Mouse (Mus musculus) C2C12 (cell line): Measurements from ENCODE around the gene Plekha5. TPM values are rescaled to one million over a fixed set of nuclear protein-coding genes. Genes with fewer than 3 reads are reported as not detected.

ENCODE experiments used
- H3K27me3 ChIP-seq: one replicate; pipeline ENCODE4 v1.6.1; 2011; ENCODE audit not compliant: control insufficient read depth, insufficient read depth, insufficient read length
- H3K36me3 ChIP-seq: one replicate; pipeline ENCODE4 v1.6.1; 2011; ENCODE audit not compliant: control insufficient read depth, insufficient read depth
- H3K4me3 ChIP-seq: one replicate; pipeline ENCODE4 v1.5.1; 2011; ENCODE audit warnings: mild to moderate bottlenecking, control low read depth; ENCODE audit not compliant: poor library complexity, insufficient read depth, severe bottlenecking
- H3K79me2 ChIP-seq: one replicate; pipeline ENCODE4 v1.6.1; 2011; ENCODE audit not compliant: control insufficient read depth, insufficient read depth
- H3K79me3 ChIP-seq: one replicate; pipeline ENCODE4 v1.6.1; 2011; ENCODE audit warnings: low read depth, control low read depth
- H3ac ChIP-seq: one replicate; pipeline ENCODE3; 2011; ENCODE audit warnings: low read depth; ENCODE audit not compliant: control insufficient read depth, insufficient read length
- CEBPB ChIP-seq: IDR thresholded peaks from one replicate; pipeline ENCODE4 v1.6.1; 2011; ENCODE audit warnings: low read depth, mild to moderate bottlenecking, control low read depth, moderate library complexity
- CTCF ChIP-seq: IDR thresholded peaks from one replicate; pipeline ENCODE4 v1.5.1; 2011; ENCODE audit not compliant: control insufficient read depth, insufficient read depth, insufficient read length
- FOSL1 ChIP-seq: IDR thresholded peaks from one replicate; pipeline ENCODE4 v1.8.0; 2011; ENCODE audit warnings: mild to moderate bottlenecking, low read length; ENCODE audit not compliant: poor library complexity, insufficient read depth, severe bottlenecking
- MAX ChIP-seq: IDR thresholded peaks from one replicate; pipeline ENCODE4 v1.6.1; 2011; ENCODE audit warnings: mild to moderate bottlenecking, control low read depth
- MYOD1 ChIP-seq: IDR thresholded peaks from one replicate; pipeline ENCODE4 v1.6.1; 2011; ENCODE audit warnings: low read depth; ENCODE audit not compliant: control insufficient read depth, insufficient read length
- MYOG ChIP-seq: IDR thresholded peaks from one replicate; pipeline ENCODE4 v1.6.1; 2011; ENCODE audit not compliant: control insufficient read depth, insufficient read length; ENCODE audit errors: extremely low read depth
- USF1 ChIP-seq: IDR thresholded peaks from one replicate; pipeline ENCODE4 v1.6.1; 2011; ENCODE audit warnings: low read depth, mild to moderate bottlenecking, control low read depth, moderate library complexity
- polyA plus RNA-seq: library from polyadenylated mRNA; unstranded; fragments of >200 nt; fragmentation: generic; extraction: Trizol; gene quantifications from one replicate; pipeline ENCODE4 v1.2.1, GENCODE M21; 2012; ENCODE audit warnings: missing spikeins

The Plekha5 gene
- polyA plus RNA-seq, 1 experiment = 13.1 TPM

DNA sequence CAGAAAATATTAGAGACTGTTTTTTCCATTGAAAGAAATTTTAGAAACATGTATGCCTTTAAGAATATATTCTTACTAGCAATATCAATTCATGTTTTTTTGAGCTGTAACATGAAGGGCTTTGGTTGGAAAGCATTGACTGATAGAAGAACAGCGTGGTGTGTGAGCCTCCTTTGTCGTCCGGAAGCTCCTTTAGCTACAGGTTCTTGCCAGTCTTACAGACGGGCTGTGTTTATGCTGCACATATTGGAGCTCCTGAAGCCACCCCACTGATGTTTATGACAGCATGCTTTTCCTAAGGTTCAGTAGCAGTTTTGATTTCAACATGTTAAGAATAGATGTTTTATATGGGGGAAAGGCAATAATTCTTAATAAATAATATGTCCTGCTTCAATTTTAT is 91.7 kb downstream of the Plekha5 start:
- no peaks in the 10 kb centered on the region for H3K27me3 ChIP-seq
- peaks cover 52% of the 10 kb centered on the region for H3K79me2 ChIP-seq
- TF ChIP-seq CEBPB (no peak), CTCF (no peak), MYOD1 (no peak), FOSL1 (no peak), MAX (no peak), MYOG (no peak), USF1 (no peak)
- H3ac ChIP-seq = no peak overlapping the region
- no peaks in the 10 kb centered on the region for H3K36me3 ChIP-seq
- H3K4me3 ChIP-seq = no peak overlapping the region
- H3K79me3 ChIP-seq = peaks cover 16% of the 10 kb centered on the region

DNA sequence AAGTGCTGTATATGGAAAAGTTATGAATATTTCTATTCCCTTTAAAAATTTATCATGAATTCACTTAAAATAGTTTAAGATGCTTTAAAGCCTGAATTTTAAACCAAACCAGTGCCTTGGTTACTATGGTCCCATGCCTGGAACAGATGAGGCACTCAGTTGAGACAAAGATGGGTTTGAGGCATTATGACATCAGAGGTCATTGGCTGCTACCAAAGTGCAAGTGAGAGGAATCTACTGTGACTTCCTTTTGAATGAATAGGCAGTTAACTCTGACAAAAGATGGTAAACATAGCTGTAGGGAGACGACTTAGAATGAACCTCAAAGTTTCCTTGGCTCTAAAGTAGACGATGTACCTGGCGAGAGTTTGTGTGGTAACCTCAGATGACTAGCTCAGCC is 92.3 kb downstream of the Plekha5 start:
- Histone ChIP-seq H3K27me3 (no peaks in the 10 kb centered on the region), H3K79me3 (peaks cover 16% of the 10 kb centered on the region), H3K36me3 (no peaks in the 10 kb centered on the region), H3K4me3 (no peak overlapping the region), H3K79me2 (peaks cover 54% of the 10 kb centered on the region), H3ac (no peak overlapping the region)
- no peak for TF ChIP-seq MYOG
- TF ChIP-seq CEBPB = no peak
- TF ChIP-seq CTCF = no peak
- TF ChIP-seq MAX = no peak
- no peak for TF ChIP-seq USF1
- no peak for TF ChIP-seq FOSL1
- TF ChIP-seq MYOD1 = no peak

DNA sequence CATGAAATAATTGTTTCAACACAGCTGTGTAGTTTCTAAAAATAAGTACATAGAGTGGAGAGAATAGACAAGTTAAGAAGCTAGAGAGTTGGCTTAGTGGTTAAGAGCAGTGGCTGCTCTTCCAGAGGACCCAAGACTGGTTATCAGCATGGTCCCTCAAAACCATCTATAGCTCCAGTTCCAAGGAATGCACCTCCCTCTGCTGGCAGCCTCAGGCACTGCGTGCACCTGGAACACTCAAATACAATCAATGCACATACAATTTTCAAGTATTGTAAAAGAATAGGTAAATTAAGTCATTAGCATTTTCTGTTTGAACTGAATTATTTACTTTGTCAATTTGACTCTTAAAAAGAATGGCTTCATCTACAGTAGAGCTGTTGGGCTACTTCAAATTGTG is 93.3 kb downstream of the Plekha5 start:
- H3K79me3 ChIP-seq = peaks cover 16% of the 10 kb centered on the region
- no peak overlapping the region for H3ac ChIP-seq
- no peaks in the 10 kb centered on the region for H3K36me3 ChIP-seq
- peaks cover 58% of the 10 kb centered on the region for H3K79me2 ChIP-seq
- no peak overlapping the region for H3K4me3 ChIP-seq
- TF ChIP-seq MAX (no peak), MYOD1 (no peak), USF1 (no peak), CTCF (peak; percentile 29)
- H3K27me3 ChIP-seq = no peaks in the 10 kb centered on the region

DNA sequence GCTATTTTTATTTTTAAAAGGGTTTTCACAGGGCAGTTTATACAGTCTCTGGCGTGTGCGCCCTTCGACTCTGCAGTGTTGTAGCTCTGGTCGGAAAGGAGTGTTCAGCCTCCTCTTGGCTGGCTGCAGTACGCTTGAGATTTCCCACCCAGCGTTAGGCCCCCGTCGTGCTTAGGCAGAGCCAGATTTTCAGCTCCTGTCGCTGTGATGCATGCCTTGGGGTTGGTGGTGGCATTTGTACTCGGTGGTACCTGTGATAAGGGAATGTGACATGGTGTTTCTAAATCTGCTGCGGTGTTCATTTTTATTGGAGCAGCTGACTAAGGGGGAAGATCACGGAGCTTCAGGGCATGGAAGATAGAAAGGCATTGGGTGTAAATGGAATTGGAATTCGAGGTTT is 95.2 kb downstream of the Plekha5 start:
- H3K27me3 ChIP-seq = no peaks in the 10 kb centered on the region
- peaks cover 15% of the 10 kb centered on the region for H3K79me3 ChIP-seq
- no peak overlapping the region for H3K4me3 ChIP-seq
- no peaks in the 10 kb centered on the region for H3K36me3 ChIP-seq
- TF ChIP-seq MYOD1 = no peak
- TF ChIP-seq USF1 = no peak
- no peak for TF ChIP-seq FOSL1
- TF ChIP-seq CEBPB = no peak
- no peak for TF ChIP-seq CTCF
- no peak for TF ChIP-seq MYOG
- TF ChIP-seq MAX = no peak
- H3K79me2 ChIP-seq = peaks cover 62% of the 10 kb centered on the region
- no peak overlapping the region for H3ac ChIP-seq

DNA sequence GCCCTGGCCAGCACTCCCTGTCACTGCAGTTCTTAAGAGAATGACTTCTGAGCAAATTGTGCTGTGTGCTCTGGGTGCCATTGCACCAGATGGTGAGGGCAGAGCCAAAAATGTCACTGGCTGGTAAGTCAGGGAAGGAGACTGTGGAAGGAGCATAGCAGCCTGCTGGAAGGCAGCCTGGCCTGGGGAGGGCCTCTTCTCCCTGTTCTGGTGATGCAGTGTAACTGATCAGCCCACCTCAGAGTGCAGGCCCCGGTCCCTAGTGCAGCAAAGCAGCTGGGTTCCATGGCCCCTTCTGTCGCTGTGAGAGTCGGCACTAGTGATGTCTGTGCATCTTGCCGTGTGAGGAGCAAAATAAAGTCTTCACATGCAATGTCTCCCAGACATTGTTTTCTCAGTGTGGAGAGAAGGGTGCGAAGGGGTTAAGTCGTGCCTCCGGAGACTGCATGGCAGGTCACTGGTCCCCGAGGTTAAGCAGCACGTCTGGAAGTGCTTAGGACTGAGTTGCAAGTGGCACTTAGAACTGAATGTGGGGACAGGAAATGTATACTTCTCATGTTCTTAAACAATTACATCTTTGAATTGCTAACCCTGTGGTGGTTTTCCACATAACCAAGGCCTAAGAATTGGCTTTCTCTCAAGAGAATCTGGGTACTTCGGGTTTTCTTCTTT is 95.8 kb downstream of the Plekha5 start:
- H3K36me3 ChIP-seq = no peaks in the 10 kb centered on the region
- no peak for TF ChIP-seq CTCF
- no peak for TF ChIP-seq USF1
- TF ChIP-seq FOSL1 = no peak
- no peak for TF ChIP-seq MYOG
- no peak for TF ChIP-seq MAX
- TF ChIP-seq MYOD1 = no peak

DNA sequence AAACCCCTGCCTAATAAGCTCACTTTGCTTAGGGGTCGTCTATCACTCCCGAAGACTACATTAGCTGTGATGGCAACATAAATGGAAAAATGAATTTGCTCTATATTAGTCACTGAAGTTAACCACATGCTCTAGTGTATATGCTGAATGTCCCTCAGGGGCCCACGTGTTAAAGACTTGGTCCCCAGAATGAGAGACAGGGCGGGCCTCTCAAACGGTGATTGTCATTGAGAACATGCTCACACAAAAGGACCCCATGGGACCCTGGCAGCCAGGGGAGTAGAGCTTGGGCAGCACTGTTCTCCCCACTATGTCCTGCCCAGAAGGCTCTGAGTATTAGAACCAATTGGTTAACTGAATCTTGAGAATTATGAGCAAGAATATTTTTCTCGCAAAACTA is 97.1 kb downstream of the Plekha5 start:
- peaks cover 5% of the 10 kb centered on the region for H3K36me3 ChIP-seq
- H3ac ChIP-seq = no peak overlapping the region
- H3K79me2 ChIP-seq = peaks cover 62% of the 10 kb centered on the region
- no peak for TF ChIP-seq MAX
- TF ChIP-seq MYOD1 = no peak
- no peak for TF ChIP-seq CTCF
- no peak for TF ChIP-seq USF1
- no peaks in the 10 kb centered on the region for H3K27me3 ChIP-seq
- H3K4me3 ChIP-seq = no peak overlapping the region
- peaks cover 15% of the 10 kb centered on the region for H3K79me3 ChIP-seq

More for the DNA sequence above, 95.8 kb downstream of the Plekha5 start:
- Histone ChIP-seq H3ac (no peak overlapping the region), H3K27me3 (no peaks in the 10 kb centered on the region), H3K79me3 (peaks cover 15% of the 10 kb centered on the region), H3K4me3 (no peak overlapping the region), H3K79me2 (peaks cover 62% of the 10 kb centered on the region)
